Mouse (Mus musculus) adipocyte (in vitro differentiated cells): ENCODE data around the gene Glrp1.

Experiments
- DNase-seq: peaks from one replicate; pipeline ENCODE4 v3.0.0-alpha.2; 2016; ENCODE audit warnings: low spot score

Glrp1 gene

GRCm38 (mm10) chr1:88509789-88510188 is at the start of gene Glrp1:
Gene Glrp1, minus strand, starts transcription at chr1:88510066.
- no peak for DNase-seq

DNA sequence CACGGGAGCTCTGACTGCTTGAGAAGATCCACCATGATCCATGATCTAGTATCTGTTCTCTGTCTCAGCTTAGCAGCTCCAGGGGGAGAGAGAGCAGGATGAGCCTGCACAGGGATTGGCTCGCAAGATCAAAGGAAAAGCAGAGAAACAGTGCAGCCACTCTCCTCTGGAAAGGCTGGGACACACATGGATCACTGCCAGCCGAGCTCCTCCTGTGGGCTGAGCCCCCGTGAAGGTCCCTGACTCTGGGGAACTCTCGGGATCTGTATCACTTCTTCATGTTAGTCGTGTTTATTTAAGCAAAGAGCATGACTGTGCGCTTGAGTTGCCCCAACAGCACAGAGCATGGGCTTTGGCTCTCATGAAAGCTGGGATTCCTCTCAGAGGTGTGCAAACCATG is 49.4 kb upstream of the Glrp1 start:
- no peak for DNase-seq

DNA sequence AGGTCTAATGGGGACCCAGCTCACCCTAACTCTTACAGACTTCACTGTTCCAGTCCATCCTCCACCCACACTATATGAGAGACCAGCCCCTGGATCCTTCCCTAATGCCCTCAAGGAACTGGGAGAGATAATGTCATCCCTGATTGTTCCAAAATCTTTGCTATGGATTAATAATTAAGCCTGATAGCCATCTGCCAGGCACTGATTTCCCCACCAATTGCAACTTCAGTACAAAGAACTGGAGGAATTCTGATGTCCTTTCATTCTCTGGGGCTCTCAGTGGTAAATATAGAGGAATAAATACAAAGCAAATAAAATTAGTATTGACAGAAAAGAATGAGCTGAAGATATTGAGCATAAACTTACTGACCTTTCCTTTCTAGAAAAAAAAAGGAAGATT is 48.9 kb upstream of the Glrp1 start:
- no peak for DNase-seq

GRCm38 (mm10) chr1:88556401-88556800 is 46.5 kb upstream of the Glrp1 start:
- no peak for DNase-seq

DNA sequence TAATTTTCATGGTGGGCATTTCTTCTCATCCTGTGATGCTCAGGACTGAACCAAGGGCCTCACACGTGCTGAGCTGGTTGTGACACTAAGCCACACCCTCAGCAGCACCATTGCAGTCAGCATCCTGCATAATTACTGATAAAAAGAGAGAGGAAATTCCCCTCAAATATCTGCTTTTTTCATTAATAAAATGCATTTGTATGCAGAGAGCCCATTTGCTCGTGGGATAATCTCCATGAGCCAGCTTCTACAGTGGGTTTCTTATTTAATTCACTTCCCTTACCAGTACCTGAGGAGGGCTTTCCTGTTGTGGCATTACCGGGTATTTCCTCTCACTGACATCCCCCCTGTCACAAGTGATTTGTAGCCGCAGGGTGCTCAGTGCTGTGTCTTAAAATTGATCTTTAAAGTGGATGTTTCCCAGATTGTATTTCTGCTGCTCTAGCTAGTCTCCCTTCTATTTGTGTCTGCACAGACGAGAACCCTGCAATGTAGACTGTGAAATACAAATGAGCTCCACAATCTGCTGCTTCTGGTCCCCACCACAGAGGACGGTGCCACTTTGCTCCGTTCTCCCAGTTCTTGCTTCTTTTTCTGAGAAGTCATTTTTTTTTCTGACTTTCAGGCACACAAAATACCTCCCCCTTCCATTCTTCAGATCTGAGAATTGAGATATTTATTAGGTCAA is 43.8 kb upstream of the Glrp1 start:
- DNase-seq = no peak

GRCm38 (mm10) chr1:88549263-88549662 is 39.4 kb upstream of the Glrp1 start:
- no peak for DNase-seq

DNA sequence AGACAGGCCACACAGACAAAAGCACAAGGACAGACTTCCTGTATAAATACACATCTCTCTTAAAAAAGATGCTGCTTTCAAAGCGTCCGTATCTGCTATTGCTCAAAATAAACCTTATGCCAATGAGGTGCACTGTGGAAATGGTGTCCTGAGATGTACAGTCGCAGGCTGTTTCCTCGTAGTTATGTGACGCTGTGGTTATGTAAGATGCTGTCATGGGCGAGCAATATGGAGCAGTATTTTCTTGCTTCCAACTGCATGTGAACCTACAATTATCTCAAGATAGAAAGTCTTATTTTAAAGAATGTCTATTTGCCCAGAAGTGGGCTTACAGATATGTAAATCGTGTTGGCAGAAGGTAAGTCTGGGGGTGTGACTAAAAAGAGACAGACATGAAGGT is 37.3 kb upstream of the Glrp1 start:
- no peak for DNase-seq

- DNase-seq = no peak
These were observed 33.7 kb upstream of the Glrp1 start for GRCm38 (mm10) chr1:88543608-88544007.

DNA sequence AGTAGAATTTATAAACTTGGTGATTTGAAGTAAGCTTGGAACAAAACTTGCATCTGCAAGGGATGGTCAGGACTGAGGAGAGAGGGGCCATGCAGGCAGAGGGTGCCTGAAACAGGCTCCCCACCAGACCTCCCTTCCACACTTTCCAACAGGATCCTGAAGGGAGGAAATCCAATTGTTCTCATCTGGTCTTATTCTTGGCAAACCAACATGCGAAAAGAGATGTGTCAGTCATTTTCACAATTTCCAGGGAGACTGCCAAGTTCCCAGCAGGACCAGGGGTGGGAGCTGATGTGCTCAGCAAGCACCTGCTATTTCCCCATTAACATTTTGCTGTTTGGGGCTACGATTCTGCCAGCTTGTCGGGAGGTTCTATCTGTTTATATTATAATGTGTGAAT is 30.0 kb upstream of the Glrp1 start:
- peak; percentile 33 for DNase-seq

DNA sequence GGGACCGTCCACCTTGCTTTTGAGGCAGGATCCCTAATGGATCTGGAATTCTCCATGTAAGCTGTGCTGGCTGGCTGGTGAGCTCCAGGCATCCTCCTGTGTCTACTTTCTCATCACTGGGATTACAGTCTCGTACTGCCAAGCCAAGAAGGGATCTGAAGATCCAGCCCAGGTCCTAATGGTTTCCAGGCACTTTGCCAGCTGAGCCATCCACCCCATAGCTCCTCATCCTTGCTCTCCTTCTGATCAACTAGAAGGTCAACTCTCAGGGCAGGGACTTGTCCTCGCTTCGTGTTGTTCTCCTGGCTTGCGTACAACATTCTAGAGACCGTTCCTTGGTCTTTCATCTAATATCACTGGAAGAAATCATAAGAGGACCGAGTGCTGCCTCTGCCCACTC is 29.4 kb upstream of the Glrp1 start:
- DNase-seq = no peak

GRCm38 (mm10) chr1:88536308-88536707 is 26.4 kb upstream of the Glrp1 start:
- no peak for DNase-seq

DNA sequence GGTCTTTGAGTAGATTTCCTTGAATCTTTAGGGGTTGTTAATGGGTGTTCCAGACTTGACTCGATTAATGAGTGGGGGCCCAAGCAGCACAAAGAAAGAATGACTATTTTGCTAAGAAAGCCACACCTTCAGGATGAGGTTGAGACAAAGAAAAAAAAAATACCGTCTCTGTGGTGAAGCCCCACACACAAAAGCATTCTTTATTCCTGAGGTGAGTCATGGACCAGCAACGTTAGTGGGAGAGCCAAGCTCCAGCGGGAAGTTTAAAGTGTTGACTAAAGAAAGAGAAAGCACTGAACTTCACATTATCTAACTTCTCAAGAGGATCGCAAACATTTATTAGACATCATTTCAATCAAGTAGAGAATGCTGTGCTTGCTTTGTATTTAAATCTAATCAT is 24.2 kb upstream of the Glrp1 start:
- no peak for DNase-seq

GRCm38 (mm10) chr1:88526161-88526560 is 16.3 kb upstream of the Glrp1 start:
- peak; percentile 31 for DNase-seq

GRCm38 (mm10) chr1:88525622-88526021 is 15.8 kb upstream of the Glrp1 start:
- DNase-seq = no peak

DNA sequence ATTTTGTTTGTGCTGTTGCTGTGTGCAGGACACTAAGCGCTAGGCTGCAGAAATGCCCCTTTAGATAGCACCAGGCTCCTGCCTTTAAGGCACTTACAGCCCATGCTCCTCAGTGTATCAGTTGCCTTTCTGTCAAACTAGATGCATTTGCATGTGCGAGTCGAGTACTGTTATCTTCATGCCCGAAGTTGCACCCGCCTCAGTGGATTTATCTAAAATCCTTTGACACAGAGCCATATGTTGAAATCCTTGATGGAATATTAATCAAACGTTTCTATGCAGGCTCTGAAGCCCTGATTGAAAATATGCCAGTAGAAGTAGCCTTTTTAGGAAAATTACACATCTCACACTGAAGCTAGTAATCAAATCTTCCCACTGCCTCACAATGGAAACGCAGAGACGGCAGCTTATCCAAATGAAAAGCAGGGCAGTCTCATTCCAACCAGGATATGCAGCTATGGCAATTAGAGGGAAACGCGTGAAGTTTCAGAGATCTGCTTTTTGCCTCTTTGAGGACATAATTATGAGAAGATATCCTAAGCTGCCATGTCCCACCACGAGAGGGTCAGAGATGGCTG is 11.4 kb upstream of the Glrp1 start:
- no peak for DNase-seq

GRCm38 (mm10) chr1:88513613-88514012 is 3.7 kb upstream of the Glrp1 start:
- DNase-seq = no peak

DNA sequence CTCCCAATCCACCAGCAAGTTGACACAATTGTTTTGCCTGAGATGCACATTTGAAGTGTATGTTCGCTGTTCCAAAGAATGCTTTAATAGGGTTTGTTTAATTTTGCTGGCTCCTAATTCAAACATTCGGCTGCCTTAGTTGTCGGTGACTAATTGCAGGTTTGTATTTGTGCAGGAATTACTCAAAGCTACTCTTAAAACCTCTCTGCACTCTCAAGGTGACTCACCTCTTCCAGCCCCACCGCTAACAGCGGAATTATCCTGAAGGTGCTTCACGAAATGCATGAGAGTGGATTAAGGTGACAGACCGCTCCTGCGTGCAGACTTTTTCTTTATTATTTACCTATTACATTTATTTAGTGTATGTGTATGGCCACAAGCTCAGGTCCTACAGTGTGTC is 2.0 kb downstream of the Glrp1 start:
- no peak for DNase-seq

- no peak for DNase-seq
These were observed 2.7 kb downstream of the Glrp1 start for GRCm38 (mm10) chr1:88507214-88507613.

DNA sequence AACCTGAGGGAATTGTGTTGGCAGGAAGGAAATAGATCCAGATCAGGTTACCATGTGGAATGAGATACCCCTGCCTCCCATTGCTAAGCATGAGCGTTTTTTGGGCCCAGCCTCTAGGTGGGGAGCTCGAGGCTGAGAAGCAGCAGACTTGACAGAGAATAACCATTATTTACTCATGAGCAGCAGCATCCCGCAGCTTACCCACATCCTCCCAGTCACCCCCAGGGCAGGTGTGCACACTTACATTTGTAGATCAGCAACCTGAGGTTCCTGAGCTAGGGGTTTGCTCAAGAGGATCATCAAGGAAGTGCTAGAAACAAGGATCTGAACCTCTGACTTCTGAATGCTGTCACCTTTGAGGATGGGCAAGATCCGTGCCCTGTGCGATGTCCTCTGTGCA is 3.5 kb downstream of the Glrp1 start:
- no peak for DNase-seq

DNA sequence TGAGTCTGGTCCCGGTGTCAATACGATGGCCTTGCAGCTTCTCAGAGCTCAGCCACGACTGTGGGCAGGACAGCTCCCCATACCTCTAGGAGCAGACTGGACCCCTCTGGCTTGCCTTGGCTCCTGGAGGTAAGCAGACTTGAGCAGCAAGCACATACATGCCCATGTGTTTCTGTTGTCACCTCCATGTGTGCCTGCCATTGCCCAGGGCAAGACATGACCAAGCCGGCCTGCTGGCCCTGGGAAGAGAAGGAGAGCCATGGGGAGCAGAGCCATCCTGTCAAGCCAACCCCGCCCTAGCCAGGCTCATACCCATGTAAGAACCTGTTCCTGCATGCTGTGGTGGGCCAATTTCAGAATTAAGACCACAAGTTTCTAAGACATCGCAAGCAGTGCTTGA is 4.2 kb downstream of the Glrp1 start:
- DNase-seq = no peak

GRCm38 (mm10) chr1:88504531-88504945 is 5.3 kb downstream of the Glrp1 start:
- no peak for DNase-seq

- DNase-seq = no peak
These were observed 7.0 kb downstream of the Glrp1 start for GRCm38 (mm10) chr1:88502822-88503221.

GRCm38 (mm10) chr1:88499230-88499737 is 10.6 kb downstream of the Glrp1 start:
- DNase-seq = no peak

DNA sequence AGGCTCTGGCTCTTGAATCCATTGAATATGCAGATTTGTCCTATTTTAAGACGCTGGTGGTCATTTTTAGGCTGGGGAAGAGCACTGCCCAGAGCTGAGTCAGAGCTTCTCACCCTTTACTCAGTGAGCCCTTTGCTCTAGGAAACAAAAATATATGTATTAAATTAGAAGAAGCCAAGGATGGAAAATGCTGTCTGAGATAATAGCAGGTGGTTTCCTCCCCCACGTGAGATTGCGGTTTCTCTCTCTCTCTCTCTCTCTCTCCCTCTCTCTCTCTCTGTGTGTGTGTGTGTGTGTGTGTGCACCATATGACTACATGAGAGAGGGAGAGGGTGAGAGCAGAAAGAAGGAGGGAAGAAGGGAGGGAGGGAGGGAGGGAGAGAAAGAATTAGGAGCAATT is 12.5 kb downstream of the Glrp1 start:
- DNase-seq = no peak
